Mouse (Mus musculus): ENCODE data around the gene Acsf3.

The Acsf3 gene

GRCm38 (mm10) chr8:122811870-122812494, 36.7 kb downstream of the Acsf3 start:
- no peak for DNase-seq (ENCODE audit: low read depth)

- DNase-seq (ENCODE audit: low read depth), result no peak
Observed at GRCm38 (mm10) chr8:122812610-122813250, 37.4 kb downstream of the Acsf3 start.

DNA sequence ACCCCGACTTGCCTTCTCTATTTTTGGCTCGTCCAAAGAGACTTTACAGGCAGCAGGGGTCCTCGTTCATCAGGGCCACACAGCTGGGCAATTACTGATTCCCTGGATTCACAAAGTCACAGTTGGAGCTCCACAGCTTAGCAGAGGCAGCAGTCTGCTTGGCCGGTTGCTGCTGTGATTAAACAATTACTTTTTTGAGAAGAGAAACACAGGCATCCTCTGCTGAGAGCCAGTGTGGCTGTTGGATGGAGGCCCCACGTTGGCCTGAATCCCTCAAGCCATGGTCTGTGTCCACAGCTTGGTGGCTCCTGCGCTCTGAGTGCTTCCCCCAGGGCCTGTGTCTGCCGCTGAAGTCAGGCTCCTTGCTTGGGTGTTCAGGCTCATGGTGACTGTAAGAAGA, 39.3 kb downstream of the Acsf3 start:
- no peak for DNase-seq (ENCODE audit: low read depth)

GRCm38 (mm10) chr8:122816965-122817364, 41.7 kb downstream of the Acsf3 start:
- no peak for DNase-seq (ENCODE audit: low read depth)

DNA sequence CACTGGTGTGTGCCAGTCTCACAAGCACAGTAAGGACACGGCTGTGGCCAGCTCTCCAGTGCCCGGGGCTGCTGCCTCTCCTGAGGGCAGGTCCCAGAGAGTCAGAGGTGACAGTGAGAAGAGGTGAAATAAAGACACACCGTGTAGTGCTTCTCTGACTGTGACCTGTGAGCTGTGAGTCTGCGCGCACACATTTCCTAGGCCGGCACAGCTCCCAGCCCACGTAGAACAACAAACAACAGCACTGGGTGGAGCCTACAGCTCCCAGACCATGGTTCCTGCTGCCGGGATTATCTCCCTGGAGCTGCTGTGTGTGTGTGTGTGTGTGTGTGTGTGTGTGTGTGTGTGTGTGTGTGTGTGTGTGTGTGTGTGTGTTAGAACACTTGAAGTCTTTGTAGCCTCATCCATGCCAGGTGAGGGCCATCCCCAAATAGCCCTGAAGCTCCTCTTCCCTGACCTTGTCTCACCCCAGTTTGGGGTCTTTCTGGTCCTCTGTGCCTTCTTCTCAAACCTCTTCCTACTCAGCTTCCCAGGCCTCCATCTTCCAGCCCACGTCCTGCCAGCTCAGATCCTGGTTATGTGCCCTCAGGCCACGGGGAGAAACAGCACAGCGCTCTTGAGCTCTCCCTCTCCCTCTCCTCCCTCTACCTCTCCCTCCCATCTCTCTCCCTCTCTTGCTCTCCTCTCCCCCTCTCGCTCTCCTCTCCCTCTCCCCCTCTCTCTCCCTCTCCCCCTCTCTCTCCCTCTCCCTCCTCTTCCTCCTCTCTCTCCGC, 42.6 kb downstream of the Acsf3 start:
- no peak for DNase-seq (ENCODE audit: low read depth)

- DNase-seq (ENCODE audit: low read depth), result no peak
Observed at GRCm38 (mm10) chr8:122819776-122820175, 44.5 kb downstream of the Acsf3 start.

GRCm38 (mm10) chr8:122824571-122824970, 49.3 kb downstream of the Acsf3 start:
- no peak for DNase-seq (ENCODE audit: low read depth)

DNA sequence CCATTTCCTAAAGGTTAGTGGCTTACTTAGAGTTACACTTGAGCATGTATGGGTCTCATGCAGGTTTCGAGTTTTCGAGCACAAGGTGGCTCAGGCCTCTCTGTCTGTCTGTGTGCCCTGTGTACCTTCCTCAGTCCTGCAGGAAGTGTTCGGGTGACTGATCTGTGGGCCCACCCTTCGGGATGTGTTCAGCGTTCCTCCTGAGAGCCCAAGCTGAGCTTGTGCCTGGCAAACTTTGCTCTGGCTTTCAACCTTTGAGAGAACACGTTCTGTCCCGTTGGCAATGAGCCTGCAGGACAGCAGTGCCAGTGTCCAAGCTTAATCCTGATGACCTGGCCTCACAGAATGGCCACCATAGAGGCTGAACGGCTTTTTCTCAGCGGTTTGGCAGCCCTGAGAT, 49.7 kb downstream of the Acsf3 start:
- DNase-seq (ENCODE audit: low read depth), result no peak

DNA sequence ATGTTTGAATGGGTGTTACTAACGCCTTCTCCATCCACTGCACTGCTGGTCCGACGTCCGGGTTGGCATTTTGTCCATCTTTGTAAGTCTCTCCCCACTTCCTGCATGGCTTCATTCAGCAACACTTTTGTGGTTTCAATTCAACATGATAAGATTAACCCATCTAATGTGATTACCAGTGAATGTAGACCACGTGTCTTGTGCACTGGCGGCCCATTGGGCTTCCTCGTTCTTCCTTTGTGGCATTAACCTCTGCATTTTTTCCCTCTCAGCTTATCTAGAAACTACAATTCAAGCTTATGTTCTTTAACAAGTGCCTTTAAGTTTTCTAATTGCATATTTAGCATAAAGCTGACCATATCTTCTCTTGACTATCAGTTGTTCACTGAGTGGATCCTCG, 50.1 kb downstream of the Acsf3 start:
- DNase-seq (ENCODE audit: low read depth), result no peak

- DNase-seq (ENCODE audit: low read depth), result no peak
Observed at GRCm38 (mm10) chr8:122829396-122829795, 54.1 kb downstream of the Acsf3 start.

DNA sequence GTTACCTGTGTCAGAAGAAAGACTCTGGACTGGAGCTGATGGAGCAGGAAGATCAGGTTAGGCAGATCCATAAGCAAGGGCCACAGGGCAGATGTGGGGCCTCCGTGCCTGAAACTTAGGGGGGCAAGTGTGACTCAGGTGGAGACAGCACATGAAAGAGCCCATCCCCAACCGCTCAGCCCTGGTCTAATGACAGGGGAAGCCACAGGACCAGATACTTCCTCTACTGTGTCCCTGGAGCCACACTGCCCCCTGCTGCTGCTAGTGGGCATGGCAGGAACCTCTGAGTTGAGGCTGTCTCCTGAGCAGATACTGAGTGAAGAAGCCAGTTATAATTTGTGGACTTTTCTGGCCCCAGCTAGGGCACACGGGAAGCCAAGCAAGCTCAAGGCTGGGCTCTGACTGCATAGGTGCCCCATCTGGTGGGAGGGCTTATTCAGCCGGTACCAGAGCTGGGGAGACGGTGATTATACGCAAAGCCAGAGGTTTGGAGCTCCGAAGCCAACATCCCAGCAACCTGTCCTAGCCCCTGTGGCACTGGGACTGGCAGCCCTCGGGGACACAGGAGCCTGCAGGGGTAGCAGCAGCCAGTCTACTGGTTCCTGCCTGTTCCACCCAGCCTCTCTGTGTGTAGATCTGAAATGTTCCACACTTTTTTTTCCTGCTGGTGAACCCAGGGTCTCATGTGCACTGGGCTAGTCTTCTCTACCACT, 55.2 kb downstream of the Acsf3 start:
- peak; percentile 93 for DNase-seq (ENCODE audit: low read depth)

DNA sequence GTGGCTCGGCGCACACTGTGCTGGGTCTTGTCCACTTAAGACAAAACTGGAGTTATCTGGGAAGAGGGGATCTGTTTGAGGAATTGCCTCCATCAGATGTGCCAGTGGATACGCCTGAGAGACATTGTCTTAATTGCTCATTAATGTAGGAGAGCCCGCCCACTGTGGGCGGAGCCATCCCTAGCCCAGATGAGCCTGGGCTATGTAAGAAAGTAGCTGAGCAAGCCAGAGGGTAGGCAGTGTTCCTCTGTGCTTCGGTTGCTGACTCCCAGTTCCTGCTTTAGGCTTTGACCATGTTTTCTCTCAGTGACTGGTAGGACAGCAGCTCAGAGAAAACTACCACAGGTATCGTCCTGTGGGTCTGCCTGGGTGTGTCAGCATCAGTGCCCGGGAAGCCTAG, 59.1 kb downstream of the Acsf3 start:
- no peak for DNase-seq (ENCODE audit: low read depth)

DNA sequence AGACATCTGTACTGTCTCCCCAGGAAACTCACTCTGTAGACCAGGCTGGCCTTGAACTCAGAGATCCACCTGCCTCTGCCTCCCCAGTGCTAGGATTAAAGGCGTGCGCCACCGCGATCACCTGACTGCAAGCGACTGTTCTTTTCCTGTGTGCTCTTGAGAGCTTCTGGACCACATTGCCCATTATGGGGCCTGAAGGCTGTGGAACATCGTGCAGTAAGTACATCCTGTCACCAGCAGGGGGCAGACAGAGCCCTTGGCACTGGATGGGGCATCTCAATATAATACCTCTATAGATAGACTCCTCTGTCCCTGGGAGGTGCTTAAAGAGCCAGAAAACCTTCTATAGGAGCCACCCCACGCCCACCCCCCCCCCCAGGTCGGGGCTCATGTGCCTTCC, 59.7 kb downstream of the Acsf3 start:
- peak; percentile 84 for DNase-seq (ENCODE audit: low read depth)

- no peak for DNase-seq (ENCODE audit: low read depth)
Observed at GRCm38 (mm10) chr8:122836199-122836598, 60.9 kb downstream of the Acsf3 start.

DNA sequence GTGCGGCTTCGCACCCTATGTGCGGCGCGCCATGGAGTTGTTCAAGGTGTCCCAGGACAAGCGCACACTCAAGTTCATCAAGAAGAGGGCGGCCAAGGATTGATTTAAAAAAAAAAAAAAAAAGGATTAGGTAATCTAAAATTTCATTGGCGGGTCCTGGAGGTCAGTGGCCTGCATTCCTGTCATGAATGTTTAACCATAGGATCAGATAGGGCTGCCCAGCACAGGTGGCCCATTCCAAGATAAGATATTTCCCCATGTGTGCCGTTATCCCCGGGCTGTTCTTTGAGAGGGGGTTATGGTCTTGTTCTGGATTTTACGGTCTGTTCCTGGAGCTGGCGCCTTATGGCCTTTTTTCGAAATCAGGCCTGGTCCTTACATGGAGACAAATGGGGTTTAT, 61.4 kb downstream of the Acsf3 start:
- DNase-seq (ENCODE audit: low read depth), result no peak

- no peak for DNase-seq (ENCODE audit: low read depth)
Observed at GRCm38 (mm10) chr8:122844161-122844560, 68.9 kb downstream of the Acsf3 start.

DNA sequence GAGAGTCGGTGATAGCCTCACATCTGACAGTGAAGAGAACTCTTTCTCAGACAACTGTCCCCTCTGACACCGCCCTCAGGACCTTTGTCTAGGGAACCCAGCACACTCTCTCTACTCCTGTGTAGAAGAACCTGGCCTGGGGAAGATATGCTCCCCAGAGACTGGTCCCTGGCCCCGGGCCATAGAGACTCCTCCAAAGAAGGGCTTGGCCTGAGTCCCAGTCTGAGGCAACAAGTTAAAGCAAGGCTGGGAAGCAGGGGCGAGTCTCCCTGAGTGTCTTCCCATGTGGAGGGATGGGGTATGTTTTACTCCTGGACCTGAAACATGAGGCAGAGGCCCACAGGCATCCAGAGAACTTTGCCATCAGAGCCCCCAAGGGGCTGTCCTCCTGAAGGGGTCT, 70.4 kb downstream of the Acsf3 start:
- DNase-seq (ENCODE audit: low read depth), result no peak

DNA sequence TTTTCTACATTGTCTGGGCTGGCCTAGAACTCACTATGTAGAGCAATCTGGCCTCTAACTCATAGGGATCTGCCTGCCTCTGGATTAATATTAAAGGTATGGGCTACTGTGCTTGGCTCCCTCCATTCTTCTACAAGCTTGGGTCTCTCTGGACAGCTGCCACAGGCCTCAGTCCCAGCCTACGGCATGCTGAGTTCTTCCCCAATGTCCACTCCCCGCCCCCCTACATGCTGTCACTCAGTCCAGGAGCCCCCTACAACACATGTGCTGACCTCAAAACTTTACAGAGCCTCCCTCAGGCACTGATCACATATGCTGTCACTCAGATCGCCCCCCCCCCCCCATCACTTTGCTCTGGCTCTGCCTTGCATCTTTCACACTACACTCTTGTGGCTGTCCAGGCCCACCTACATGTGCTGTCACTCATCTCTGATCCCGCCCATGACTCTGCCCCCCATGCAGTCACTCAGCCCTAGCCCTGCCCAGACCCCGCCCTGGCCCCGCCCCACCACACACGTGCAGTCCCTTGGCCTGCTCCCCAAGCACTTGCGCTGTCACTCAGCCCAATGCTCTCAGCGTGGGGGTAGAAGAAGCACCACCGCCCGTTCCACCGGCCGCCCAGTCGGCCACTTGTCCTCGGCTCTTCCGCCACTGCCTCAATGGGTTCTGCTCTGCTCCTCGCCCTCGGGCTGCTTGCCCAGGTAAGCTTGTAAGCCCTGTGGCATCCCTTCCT, 72.7 kb downstream of the Acsf3 start, which contains the start of gene Cdh15:
Gene Cdh15, plus strand, starts transcription at position 138 of the 733 bp plus-strand sequence.
- peak; percentile 53 for DNase-seq (ENCODE audit: low read depth)

DNA sequence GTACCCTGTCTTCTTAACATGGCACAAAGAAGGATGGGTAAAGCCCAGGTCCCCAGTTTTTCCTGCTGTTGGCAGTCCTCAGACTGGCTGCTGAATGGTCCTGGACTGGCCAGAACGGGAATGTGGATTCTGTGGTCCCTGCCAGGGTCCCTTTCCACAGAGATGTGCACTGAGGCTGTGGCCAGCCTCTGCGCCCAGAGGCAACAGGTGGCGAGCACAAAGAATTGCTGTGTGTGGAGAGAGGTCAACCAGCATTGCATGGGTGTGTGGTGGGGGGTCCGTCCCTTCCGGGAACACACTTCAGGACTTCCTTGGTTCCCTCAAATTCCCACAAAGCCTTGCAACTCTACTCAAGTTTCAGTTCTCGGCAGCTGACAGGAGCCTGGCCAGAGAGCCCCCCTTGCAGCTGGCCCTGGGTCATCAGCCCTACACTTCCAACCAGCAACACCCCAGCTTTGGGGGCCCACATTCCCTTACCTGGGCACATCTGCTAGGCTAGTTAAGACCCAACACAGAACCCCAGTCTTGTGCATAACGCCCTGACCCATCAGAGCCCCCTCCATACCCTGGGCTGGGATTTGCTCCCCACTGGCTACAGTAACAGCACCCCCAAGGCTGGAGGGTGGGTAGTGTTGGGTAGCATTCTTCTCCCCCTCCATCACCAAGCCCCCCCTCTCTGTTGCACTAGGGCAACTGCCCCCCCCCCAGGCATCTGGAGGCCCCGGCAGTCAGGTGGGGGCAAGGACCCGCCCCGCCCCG, 74.0 kb downstream of the Acsf3 start:
- DNase-seq (ENCODE audit: low read depth), result no peak

DNA sequence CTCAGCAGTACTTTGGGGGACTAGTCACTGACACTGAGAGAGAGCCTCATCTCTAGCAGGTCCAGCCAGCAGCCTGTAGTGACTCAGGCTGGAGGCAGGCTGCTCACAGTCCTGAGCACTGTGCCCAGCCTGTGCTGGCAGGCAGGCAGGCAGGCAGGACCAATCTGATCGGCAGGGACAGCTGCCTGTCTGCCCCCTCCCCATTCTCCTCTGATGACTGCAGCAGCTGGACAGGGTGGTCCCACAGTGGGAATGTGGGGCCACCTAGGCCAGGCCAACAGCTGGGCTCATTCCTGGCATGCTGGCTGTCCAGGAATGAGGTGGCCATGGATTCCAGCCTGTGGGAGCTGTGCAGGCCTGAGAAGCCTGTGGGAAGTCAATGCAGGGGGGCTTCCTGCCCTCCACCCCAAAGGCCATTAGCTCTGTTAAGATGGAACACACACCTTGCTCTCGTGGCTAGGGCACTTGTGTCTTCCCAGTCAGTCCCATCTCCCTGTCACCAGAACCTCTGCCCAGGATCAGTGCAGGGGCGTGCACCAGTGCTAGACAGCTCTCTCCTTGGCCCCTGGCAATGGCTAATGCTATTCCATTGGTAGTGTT, 75.5 kb downstream of the Acsf3 start:
- DNase-seq (ENCODE audit: low read depth), result no peak
